Mouse (Mus musculus): Measurements from ENCODE around the gene Ppp1r35.
A peak's percentile ranks its signal among the peaks of the same experiment; 100 is the strongest.

Ppp1r35 gene

GRCm38 (mm10) chr5:137768475-137768874, 10.2 kb upstream of the Ppp1r35 start:
- TF ChIP-seq CTCF (conservative IDR thresholded peaks at IDR 0.05; ENCODE audit: low read length) = no peak
- TF ChIP-seq NANOG (IDR thresholded peaks at IDR 0.05; ENCODE audit: borderline replicate concordance, low read length) = no peak
- TF ChIP-seq POU5F1 (IDR thresholded peaks at IDR 0.05; ENCODE audit: borderline replicate concordance, low read length) = no peak
- Histone ChIP-seq H3K9me3 (ENCODE audit: low read length) (no peaks in the 10 kb centered on the region), H3K4me3 (replicated peaks; ENCODE audit: low read length) (no peak overlapping the region), H3K4me1 (replicated peaks; ENCODE audit: low read depth, low read length) (peaks cover 56% of the 10 kb centered on the region), H3K36me3 (ENCODE audit: insufficient read depth, low read length) (no peaks in the 10 kb centered on the region), H3K27me3 (ENCODE audit: insufficient read depth, low read length) (no peaks in the 10 kb centered on the region)

DNA sequence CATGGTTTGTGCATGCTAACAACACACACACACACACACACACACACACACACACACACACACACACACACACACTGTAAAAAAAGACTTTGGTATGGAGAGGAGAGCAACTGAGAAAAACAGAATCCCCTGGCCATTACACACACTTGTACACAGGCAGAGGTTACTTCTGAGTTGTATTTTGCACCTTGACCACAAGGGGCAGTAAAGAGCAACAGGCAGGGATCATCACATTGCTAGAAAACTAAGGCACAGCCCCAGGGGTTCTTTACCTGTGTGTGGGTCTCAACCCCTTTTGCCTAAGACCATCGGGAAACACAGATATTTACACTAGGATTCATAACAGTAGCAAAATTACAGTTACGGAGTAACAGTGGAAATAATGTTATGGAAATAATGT, 7.9 kb upstream of the Ppp1r35 start:
- H3K9me3 ChIP-seq (ENCODE audit: low read length) = no peaks in the 10 kb centered on the region
- no peaks in the 10 kb centered on the region for H3K27me3 ChIP-seq (ENCODE audit: insufficient read depth, low read length)
- TF ChIP-seq POU5F1 (IDR thresholded peaks at IDR 0.05; ENCODE audit: borderline replicate concordance, low read length) = no peak
- TF ChIP-seq CTCF (conservative IDR thresholded peaks at IDR 0.05; ENCODE audit: low read length) = peak; percentile 91
- peaks cover 48% of the 10 kb centered on the region for H3K4me1 ChIP-seq (replicated peaks; ENCODE audit: low read depth, low read length)
- no peaks in the 10 kb centered on the region for H3K36me3 ChIP-seq (ENCODE audit: insufficient read depth, low read length)
- H3K4me3 ChIP-seq (replicated peaks; ENCODE audit: low read length) = no peak overlapping the region

DNA sequence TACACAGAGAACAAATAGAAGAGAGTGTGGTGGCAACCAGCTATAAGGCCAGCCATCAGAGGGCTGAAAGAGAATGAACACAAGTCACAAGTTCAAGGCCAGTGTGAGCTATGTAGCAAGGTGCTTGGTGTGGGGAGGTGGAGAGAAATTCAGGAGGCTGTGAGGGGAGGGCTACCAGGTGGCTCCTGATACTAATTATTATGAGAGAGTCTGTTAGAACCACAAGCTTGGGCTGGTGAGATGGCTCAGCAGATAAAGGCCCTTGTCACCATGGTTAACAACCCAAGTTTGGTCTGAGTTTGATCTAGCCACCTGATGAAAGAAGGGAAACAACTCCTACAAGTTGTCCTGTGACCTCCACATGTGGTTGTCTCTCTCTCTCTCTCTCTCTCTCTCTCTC, 5.9 kb upstream of the Ppp1r35 start:
- Histone ChIP-seq H3K36me3 (ENCODE audit: insufficient read depth, low read length) (no peaks in the 10 kb centered on the region), H3K4me1 (replicated peaks; ENCODE audit: low read depth, low read length) (peaks cover 65% of the 10 kb centered on the region)
- TF ChIP-seq CTCF (conservative IDR thresholded peaks at IDR 0.05; ENCODE audit: low read length) = no peak

GRCm38 (mm10) chr5:137775587-137776290, 2.9 kb upstream of the Ppp1r35 start:
- Histone ChIP-seq H3K27me3 (ENCODE audit: insufficient read depth, low read length) (no peaks in the 10 kb centered on the region), H3K36me3 (ENCODE audit: insufficient read depth, low read length) (peaks cover 11% of the 10 kb centered on the region), H3K4me1 (replicated peaks; ENCODE audit: low read depth, low read length) (peaks cover 63% of the 10 kb centered on the region), H3K4me3 (replicated peaks; ENCODE audit: low read length) (peak overlapping the region; percentile 61), H3K9me3 (ENCODE audit: low read length) (no peaks in the 10 kb centered on the region)
- no peak for TF ChIP-seq POU5F1 (IDR thresholded peaks at IDR 0.05; ENCODE audit: borderline replicate concordance, low read length)

More for the DNA sequence above, 5.9 kb upstream of the Ppp1r35 start:
- Histone ChIP-seq H3K4me3 (replicated peaks; ENCODE audit: low read length) (no peak overlapping the region), H3K9me3 (ENCODE audit: low read length) (no peaks in the 10 kb centered on the region), H3K27me3 (ENCODE audit: insufficient read depth, low read length) (no peaks in the 10 kb centered on the region)

DNA sequence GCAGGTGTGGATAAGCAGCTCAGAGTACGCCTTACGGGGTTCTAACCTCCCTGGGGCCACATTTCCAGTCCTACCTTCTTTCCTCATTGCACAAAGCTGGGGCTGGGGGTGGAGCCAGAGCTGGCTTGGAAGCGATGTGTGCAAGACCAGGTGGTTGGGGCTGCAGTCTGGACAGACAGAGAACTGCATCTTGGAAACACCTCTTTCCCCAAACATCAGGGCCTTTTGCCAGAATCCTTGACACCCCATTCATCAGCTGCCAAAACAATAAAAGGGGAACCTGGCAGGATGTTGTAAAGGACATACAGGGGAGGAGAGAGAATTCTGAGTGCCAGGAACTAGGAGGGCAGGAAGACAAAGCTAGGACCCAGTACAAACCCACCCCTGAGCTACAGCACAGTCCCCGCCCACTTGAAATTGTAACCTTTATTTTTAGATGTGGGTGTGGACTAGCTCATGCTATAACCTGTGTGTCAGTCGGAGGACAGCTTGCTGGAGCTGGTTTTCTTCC, 2.2 kb upstream of the Ppp1r35 start:
- Histone ChIP-seq H3K4me1 (replicated peaks; ENCODE audit: low read depth, low read length) (peaks cover 69% of the 10 kb centered on the region), H3K27me3 (ENCODE audit: insufficient read depth, low read length) (no peaks in the 10 kb centered on the region), H3K9me3 (ENCODE audit: low read length) (no peaks in the 10 kb centered on the region), H3K36me3 (ENCODE audit: insufficient read depth, low read length) (peaks cover 19% of the 10 kb centered on the region), H3K4me3 (replicated peaks; ENCODE audit: low read length) (peak overlapping the region; percentile 61)
- TF ChIP-seq POU5F1 (IDR thresholded peaks at IDR 0.05; ENCODE audit: borderline replicate concordance, low read length) (no peak), NANOG (IDR thresholded peaks at IDR 0.05; ENCODE audit: borderline replicate concordance, low read length) (no peak), CTCF (conservative IDR thresholded peaks at IDR 0.05; ENCODE audit: low read length) (no peak)

DNA sequence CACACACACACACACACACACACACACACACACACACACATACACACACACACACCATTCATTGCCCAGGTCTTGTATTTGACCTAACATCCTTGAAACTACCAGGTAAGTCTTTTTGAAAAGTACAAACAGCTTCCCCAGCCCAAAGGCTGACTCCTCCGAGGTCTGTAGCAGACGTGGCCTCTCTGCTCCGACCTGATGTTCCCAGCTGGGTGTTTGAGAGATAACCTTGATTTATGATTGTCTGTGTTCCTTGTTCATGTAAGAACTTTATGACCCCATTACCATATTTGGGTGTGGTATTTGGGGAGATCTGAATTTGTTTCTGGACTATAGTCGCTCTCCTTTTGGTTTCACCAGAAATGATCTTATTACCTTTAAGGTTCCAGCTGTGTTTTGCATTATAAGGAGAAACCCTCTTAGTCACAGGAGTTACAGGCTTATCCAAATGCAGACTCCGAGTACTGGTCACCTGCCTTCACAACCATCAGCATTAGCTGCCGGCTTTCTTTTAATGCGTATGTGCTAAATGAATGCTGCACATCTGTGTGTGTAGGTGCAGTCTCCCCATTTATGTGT, 1.3 kb upstream of the Ppp1r35 start:
- peaks cover 28% of the 10 kb centered on the region for H3K36me3 ChIP-seq (ENCODE audit: insufficient read depth, low read length)
- H3K4me3 ChIP-seq (replicated peaks; ENCODE audit: low read length) = peak overlapping the region; percentile 99; the same call in 1 of the 2 replicates
- H3K27me3 ChIP-seq (ENCODE audit: insufficient read depth, low read length) = no peaks in the 10 kb centered on the region
- no peaks in the 10 kb centered on the region for H3K9me3 ChIP-seq (ENCODE audit: low read length)
- H3K4me1 ChIP-seq (replicated peaks; ENCODE audit: low read depth, low read length) = peaks cover 75% of the 10 kb centered on the region
- TF ChIP-seq CTCF (conservative IDR thresholded peaks at IDR 0.05; ENCODE audit: low read length) (no peak), POU5F1 (IDR thresholded peaks at IDR 0.05; ENCODE audit: borderline replicate concordance, low read length) (no peak), NANOG (IDR thresholded peaks at IDR 0.05; ENCODE audit: borderline replicate concordance, low read length) (no peak)

GRCm38 (mm10) chr5:137779053-137779933, 644 bp downstream of the Ppp1r35 start:
- H3K4me3 ChIP-seq (replicated peaks; ENCODE audit: low read length) = peak overlapping the region; percentile 99

GRCm38 (mm10) chr5:137781661-137782060, 3.0 kb downstream of the Ppp1r35 start:
- no peaks in the 10 kb centered on the region for H3K27me3 ChIP-seq (ENCODE audit: insufficient read depth, low read length)
- H3K36me3 ChIP-seq (ENCODE audit: insufficient read depth, low read length) = peaks cover 58% of the 10 kb centered on the region
- no peaks in the 10 kb centered on the region for H3K9me3 ChIP-seq (ENCODE audit: low read length)
- no peak for TF ChIP-seq CTCF (conservative IDR thresholded peaks at IDR 0.05; ENCODE audit: low read length)
- TF ChIP-seq NANOG (IDR thresholded peaks at IDR 0.05; ENCODE audit: borderline replicate concordance, low read length) = no peak
- TF ChIP-seq POU5F1 (IDR thresholded peaks at IDR 0.05; ENCODE audit: borderline replicate concordance, low read length) = no peak
- H3K4me3 ChIP-seq (replicated peaks; ENCODE audit: low read length) = peak overlapping the region; percentile 21
- peaks cover 76% of the 10 kb centered on the region for H3K4me1 ChIP-seq (replicated peaks; ENCODE audit: low read depth, low read length)

More at GRCm38 (mm10) chr5:137779053-137779933, 644 bp downstream of the Ppp1r35 start:
- peaks cover 87% of the 10 kb centered on the region for H3K4me1 ChIP-seq (replicated peaks; ENCODE audit: low read depth, low read length)
- no peaks in the 10 kb centered on the region for H3K9me3 ChIP-seq (ENCODE audit: low read length)
- TF ChIP-seq NANOG (IDR thresholded peaks at IDR 0.05; ENCODE audit: borderline replicate concordance, low read length) = no peak
- TF ChIP-seq POU5F1 (IDR thresholded peaks at IDR 0.05; ENCODE audit: borderline replicate concordance, low read length) = no peak
- TF ChIP-seq CTCF (conservative IDR thresholded peaks at IDR 0.05; ENCODE audit: low read length) = no peak
- no peaks in the 10 kb centered on the region for H3K27me3 ChIP-seq (ENCODE audit: insufficient read depth, low read length)
- peaks cover 47% of the 10 kb centered on the region for H3K36me3 ChIP-seq (ENCODE audit: insufficient read depth, low read length)
